Mouse (Mus musculus) midbrain, embryonic 16.5 days (tissue): ENCODE measurements at regions not wholly inside any gene's neighbourhood (a gene's known extent, or its start where the extent isn't known, plus 50 kb on each side); places are given as distances from the start of the nearest gene placed in this dataset.
"Not testable (repeated sequence)": the region's sequence is repeated elsewhere in the genome, so short reads cannot be mapped to it uniquely, and the experiment has no call there.

Experiments
- ATAC-seq: fragments of 200-750 bp; cut with Nextera tagmentation; 2 replicates; pipeline ENCODE4 v1.8.0; 2017; ENCODE audit warnings: moderate TSS enrichment
- H3K27ac ChIP-seq: fragments of 300-500 bp; sonication (generic); 2 replicates; pipeline ENCODE4 v1.5.1; 2014; ENCODE audit warnings: mild to moderate bottlenecking, low read length, mixed read lengths
- H3K27me3 ChIP-seq: fragments of 300-500 bp; sonication (generic); 2 replicates; pipeline ENCODE4 v1.6.1; 2014; ENCODE audit warnings: low read depth, low read length, mixed read lengths; ENCODE audit not compliant: control insufficient read depth, insufficient read depth
- H3K36me3 ChIP-seq: fragments of 300-500 bp; sonication (generic); 2 replicates; pipeline ENCODE4 v1.6.1; 2014; ENCODE audit warnings: mild to moderate bottlenecking, low read length, moderate library complexity, mixed read lengths; ENCODE audit not compliant: control insufficient read depth, insufficient read depth
- H3K4me1 ChIP-seq: fragments of 300-500 bp; sonication (generic); 2 replicates; pipeline ENCODE4 v1.6.1; 2014; ENCODE audit warnings: mild to moderate bottlenecking, low read length, mixed read lengths; ENCODE audit not compliant: control insufficient read depth, insufficient read depth
- H3K4me2 ChIP-seq: fragments of 300-500 bp; sonication (generic); 2 replicates; pipeline ENCODE4 v1.6.1; 2014; ENCODE audit warnings: mild to moderate bottlenecking, low read length, mixed read lengths
- H3K4me3 ChIP-seq: fragments of 300-500 bp; sonication (generic); 2 replicates; pipeline ENCODE4 v1.5.1; 2014; ENCODE audit warnings: low read depth, mild to moderate bottlenecking, low read length, moderate library complexity, mixed read lengths
- H3K9ac ChIP-seq: fragments of 300-500 bp; sonication (generic); 2 replicates; pipeline ENCODE4 v1.6.1; 2014; ENCODE audit warnings: low read depth, low read length, mixed read lengths
- H3K9me3 ChIP-seq: fragments of 300-500 bp; sonication (generic); replicated peaks from 2 replicates; pipeline ENCODE4 v1.6.1; 2014; ENCODE audit warnings: mild to moderate bottlenecking, low read length, mixed read lengths; ENCODE audit not compliant: control insufficient read depth, poor library complexity, severe bottlenecking
- WGBS: fragments of 180-500 bp; shearing (Covaris S2); extraction: QIAGEN DNeasy Blood & Tissue Kit; methylation state at CpG from one replicate; pipeline ENCODE4 v1.1.7; 2014; 5-methylcytosine and 5-hydroxymethylcytosine counted together

- Histone ChIP-seq H3K9ac (no peak overlapping the region), H3K9me3 (no peaks in the 10 kb centered on the region), H3K27ac (no peak overlapping the region), H3K4me3 (no peak overlapping the region), H3K36me3 (no peaks in the 10 kb centered on the region), H3K4me1 (no peaks in the 10 kb centered on the region), H3K27me3 (no peaks in the 10 kb centered on the region), H3K4me2 (no peak overlapping the region)
- 89% methylated on average over 8 of the region's 8 CpGs for WGBS
- no peak for ATAC-seq
Measured at GRCm38 (mm10) chr1:177362398-177362797, 79.8 kb upstream of the Zbtb18 start.

- H3K4me2 ChIP-seq = no peak overlapping the region
- WGBS = 91% methylated on average over 17 of the region's 17 CpGs
- no peaks in the 10 kb centered on the region for H3K27me3 ChIP-seq
- H3K4me1 ChIP-seq = no peaks in the 10 kb centered on the region
- no peaks in the 10 kb centered on the region for H3K9me3 ChIP-seq
- no peak overlapping the region for H3K27ac ChIP-seq
- H3K4me3 ChIP-seq = no peak overlapping the region
- H3K9ac ChIP-seq = no peak overlapping the region
- no peaks in the 10 kb centered on the region for H3K36me3 ChIP-seq
- no peak for ATAC-seq
Measured at GRCm38 (mm10) chr1:177348400-177349092, 90.5 kb upstream of the Akt3 start.

GRCm38 (mm10) chr1:177347208-177347607 is 89.2 kb upstream of the Akt3 start:
- Histone ChIP-seq H3K4me2 (no peak overlapping the region), H3K27ac (no peak overlapping the region), H3K4me3 (no peak overlapping the region), H3K9ac (no peak overlapping the region), H3K4me1 (no peaks in the 10 kb centered on the region), H3K27me3 (no peaks in the 10 kb centered on the region), H3K36me3 (no peaks in the 10 kb centered on the region), H3K9me3 (no peaks in the 10 kb centered on the region)
- WGBS = 26% methylated on average over 4 of the region's 4 CpGs
- ATAC-seq = no peak

GRCm38 (mm10) chr1:177346540-177346939 is 88.5 kb upstream of the Akt3 start:
- no peaks in the 10 kb centered on the region for H3K9me3 ChIP-seq
- 81% methylated on average over 6 of the region's 6 CpGs for WGBS
- no peak overlapping the region for H3K27ac ChIP-seq
- no peak overlapping the region for H3K9ac ChIP-seq
- ATAC-seq = no peak
- H3K4me1 ChIP-seq = no peaks in the 10 kb centered on the region
- no peak overlapping the region for H3K4me2 ChIP-seq
- no peak overlapping the region for H3K4me3 ChIP-seq
- no peaks in the 10 kb centered on the region for H3K36me3 ChIP-seq
- H3K27me3 ChIP-seq = no peaks in the 10 kb centered on the region

GRCm38 (mm10) chr1:177345540-177345939 is 87.5 kb upstream of the Akt3 start:
- Histone ChIP-seq H3K4me3 (no peak overlapping the region), H3K27ac (no peak overlapping the region), H3K27me3 (no peaks in the 10 kb centered on the region), H3K9me3 (no peaks in the 10 kb centered on the region), H3K4me2 (no peak overlapping the region), H3K4me1 (no peaks in the 10 kb centered on the region), H3K36me3 (no peaks in the 10 kb centered on the region), H3K9ac (no peak overlapping the region)
- no peak for ATAC-seq
- 94% methylated on average over 6 of the region's 6 CpGs for WGBS

- Histone ChIP-seq H3K27me3 (no peaks in the 10 kb centered on the region), H3K9ac (no peak overlapping the region), H3K36me3 (no peaks in the 10 kb centered on the region), H3K4me2 (no peak overlapping the region), H3K4me3 (no peak overlapping the region), H3K4me1 (no peaks in the 10 kb centered on the region), H3K27ac (no peak overlapping the region), H3K9me3 (no peaks in the 10 kb centered on the region)
- ATAC-seq = no peak
- 86% methylated on average over 4 of the region's 4 CpGs for WGBS
Measured at GRCm38 (mm10) chr1:177343949-177344348, 85.9 kb upstream of the Akt3 start.

- no peak for ATAC-seq
Measured at GRCm38 (mm10) chr1:177343121-177343520, 85.1 kb upstream of the Akt3 start.

GRCm38 (mm10) chr1:177340232-177340631 is 82.2 kb upstream of the Akt3 start:
- H3K27ac ChIP-seq = no peak overlapping the region
- no peak for ATAC-seq
- no peaks in the 10 kb centered on the region for H3K36me3 ChIP-seq
- no peak overlapping the region for H3K9ac ChIP-seq
- H3K4me2 ChIP-seq = no peak overlapping the region
- peaks cover 6% of the 10 kb centered on the region; the same call in 1 of the 2 replicates for H3K4me1 ChIP-seq
- no peaks in the 10 kb centered on the region for H3K9me3 ChIP-seq
- no peak overlapping the region for H3K4me3 ChIP-seq
- H3K27me3 ChIP-seq = no peaks in the 10 kb centered on the region
- 74% methylated on average over 3 of the region's 3 CpGs for WGBS

More at GRCm38 (mm10) chr1:177343121-177343520, 85.1 kb upstream of the Akt3 start:
- H3K9ac ChIP-seq = no peak overlapping the region
- no peaks in the 10 kb centered on the region for H3K9me3 ChIP-seq
- no peaks in the 10 kb centered on the region for H3K36me3 ChIP-seq
- no peaks in the 10 kb centered on the region for H3K27me3 ChIP-seq
- WGBS = 28% methylated on average over 6 of the region's 6 CpGs
- no peak overlapping the region for H3K4me2 ChIP-seq
- H3K4me3 ChIP-seq = no peak overlapping the region
- peaks cover 6% of the 10 kb centered on the region; the same call in 1 of the 2 replicates for H3K4me1 ChIP-seq
- no peak overlapping the region for H3K27ac ChIP-seq

- WGBS = 53% methylated on average over 11 of the region's 13 CpGs
- Histone ChIP-seq H3K27ac (peak overlapping the region; percentile 66), H3K4me3 (peak overlapping the region; percentile 39), H3K9ac (peak overlapping the region; percentile 62), H3K4me2 (peak overlapping the region; percentile 71)
- not testable (repeated sequence) for ATAC-seq, H3K27me3 ChIP-seq, H3K36me3 ChIP-seq, H3K9me3 ChIP-seq, H3K4me1 ChIP-seq
Measured at GRCm38 (mm10) chr1:177339207-177339787, 81.3 kb upstream of the Akt3 start.
